Mouse (Mus musculus): ENCODE data around the gene Sema5a. TPM values are rescaled to one million over a fixed set of nuclear protein-coding genes. Genes with fewer than 3 reads are reported as not detected.

Sema5a gene
- total and polyA plus RNA-seq, 3 experiments: 0.17 to 0.27 (median 0.17) TPM

Other genes with a start within 250 kb of the Sema5a start
- gene Tas2r119, start 67.5 kb upstream of the Sema5a start, total RNA-seq (2012; rRNA removed): not detected in 2 replicates
- gene Tas2r119, start 67.5 kb upstream of the Sema5a start, total RNA-seq (2014; rRNA removed): not detected in 2 replicates
- not detected in 2 replicates for gene Tas2r119, start 67.5 kb upstream of the Sema5a start, polyA plus RNA-seq (2012; ENCODE audit: insufficient read length, low read depth)

Measured in CH12.LX (cell line).